Comparison of ENCODE assay signal across 12 mouse cellular contexts in genomic region chr15:7480792-7481210, GRCm38 (mm10).
DNase-seq lines count a peak whose midpoint lies in the region; ATAC-seq and TF ChIP-seq lines count a peak whose summit lies in the region.
"Had no signal": no experiment of that assay in that cellular context is flagged by ENCODE, and none has a peak within 500 bp of the region (broad histone marks: within the 10 kb centered on the region; RNA-seq: fewer than 3 reads in every experiment).

No protein-coding gene starts in this region.

- peak; percentile 1 for TF ChIP-seq RAD21 in CH12.LX (IDR thresholded peaks at IDR 0.05; ENCODE audit: low read depth, low read length)

- WGBS in hindbrain, embryonic 14.5 days: 45% methylated on average over 5 of the region's 5 CpGs
- WGBS in hindbrain, embryonic 12.5 days: 51% methylated on average over 5 of the region's 5 CpGs
- 51% methylated on average over 5 of the region's 5 CpGs for WGBS in lung, adult 2 months

- no peak overlapping the region for H3K9ac ChIP-seq in hindbrain, embryonic 14.5 days
- no peak overlapping the region for H3K9ac ChIP-seq in hindbrain, embryonic 12.5 days
- H3K9ac ChIP-seq in CH12.LX (ENCODE audit: insufficient read depth, low read depth): no peak overlapping the region
- H3K9ac ChIP-seq: limb, embryonic 12.5 days had no signal

- no peaks in the 10 kb centered on the region for H3K79me2 ChIP-seq in CH12.LX (replicated peaks; ENCODE audit: control insufficient read depth, extremely low read depth, insufficient read depth, poor library complexity, severe bottlenecking)

- TF ChIP-seq POLR2A in CH12.LX (IDR thresholded peaks at IDR 0.05; ENCODE audit: low read depth, low read length): no peak
- TF ChIP-seq POLR2A in lung, adult 2 months (IDR thresholded peaks at IDR 0.05; ENCODE audit: borderline replicate concordance, extremely low read depth, low read depth, low read length): no peak

- no peak for DNase-seq in hindbrain, embryonic 14.5 days (ENCODE audit: low spot score)
- DNase-seq in CH12.LX (ENCODE audit: extremely low read depth) (no peak), NIH3T3 (ENCODE audit: low read depth) (peak; percentile 47)
- peak; percentile 36 for DNase-seq in lung, adult 2 months
- DNase-seq in neural tube, embryonic 10.5 days (ENCODE audit: extremely low spot score, low spot score): no peak
- DNase-seq in frontal cortex, postnatal 36 days (ENCODE audit: low spot score in 2 of 2): no peak
- no peak for DNase-seq in urinary bladder, postnatal 36 days (ENCODE audit: low spot score in 2 of 2)
- DNase-seq: cerebellum, adult 9-10 months; kidney, postnatal 36 days; thymus, postnatal 36 days had no signal

- no peaks in the 10 kb centered on the region for H3K9me3 ChIP-seq in hindbrain, embryonic 14.5 days (ENCODE audit: control insufficient read depth, low read length)
- no peaks in the 10 kb centered on the region for H3K9me3 ChIP-seq in hindbrain, embryonic 12.5 days (replicated peaks)
- no peaks in the 10 kb centered on the region for H3K9me3 ChIP-seq in CH12.LX (replicated peaks; ENCODE audit: low read length)
- H3K9me3 ChIP-seq: limb, embryonic 12.5 days had no signal

- H3K27ac ChIP-seq in hindbrain, embryonic 14.5 days: no peak overlapping the region
- H3K27ac ChIP-seq in hindbrain, embryonic 12.5 days: no peak overlapping the region
- H3K27ac ChIP-seq in CH12.LX (ENCODE audit: insufficient read depth, low read depth): no peak overlapping the region
- H3K27ac ChIP-seq: limb, embryonic 12.5 days had no signal

- H3K36me3 ChIP-seq in hindbrain, embryonic 14.5 days (replicated peaks; ENCODE audit: control insufficient read depth, insufficient read depth): no peaks in the 10 kb centered on the region
- no peaks in the 10 kb centered on the region for H3K36me3 ChIP-seq in hindbrain, embryonic 12.5 days
- no peaks in the 10 kb centered on the region for H3K36me3 ChIP-seq in CH12.LX (replicated peaks in 1 of 2; ENCODE audit: control insufficient read depth in 1 of 2, insufficient read depth in 1 of 2, low read length in 1 of 2)
- H3K36me3 ChIP-seq: limb, embryonic 12.5 days had no signal

- H3K4me1 ChIP-seq in hindbrain, embryonic 14.5 days (replicated peaks; ENCODE audit: control insufficient read depth, insufficient read depth, low read length): no peaks in the 10 kb centered on the region; the same call in 1 of the 2 replicates
- peaks cover 5% of the 10 kb centered on the region; the same call in 1 of the 2 replicates for H3K4me1 ChIP-seq in hindbrain, embryonic 12.5 days
- H3K4me1 ChIP-seq in CH12.LX (ENCODE audit: control insufficient read depth in 1 of 2, insufficient read depth in 2 of 2): no peaks in the 10 kb centered on the region
- H3K4me1 ChIP-seq in lung, adult 2 months (ENCODE audit: control insufficient read depth, insufficient read depth, low read length): peaks cover 2% of the 10 kb centered on the region; the same call in 1 of the 2 replicates

- ATAC-seq in hindbrain, embryonic 14.5 days (ENCODE audit: low FRiP score): peak; percentile 55; the same call in 1 of the 2 replicates
- no peak for ATAC-seq in hindbrain, embryonic 12.5 days (ENCODE audit: low FRiP score)

- TF ChIP-seq EP300 in CH12.LX (IDR thresholded peaks at IDR 0.05; ENCODE audit: low read length): no peak

- H3K4me2 ChIP-seq in hindbrain, embryonic 14.5 days (replicated peaks): no peak overlapping the region
- no peak overlapping the region for H3K4me2 ChIP-seq in hindbrain, embryonic 12.5 days (replicated peaks)
- no peak overlapping the region for H3K4me2 ChIP-seq in CH12.LX (ENCODE audit: insufficient read depth, low read depth, poor library complexity, severe bottlenecking)
- H3K4me2 ChIP-seq: limb, embryonic 12.5 days had no signal

- in situ Hi-C loops in CH12.LX (cut with MboI; ENCODE audit: low pct_ligation_motif_present, low pct_unique_long_range_greater_than_20kb, low sequenced_read_pairs): no loop called here

- H3K27me3 ChIP-seq in hindbrain, embryonic 14.5 days (ENCODE audit: control insufficient read depth, insufficient read depth, low read length): no peaks in the 10 kb centered on the region
- H3K27me3 ChIP-seq in hindbrain, embryonic 12.5 days: no peaks in the 10 kb centered on the region
- no peaks in the 10 kb centered on the region for H3K27me3 ChIP-seq in CH12.LX (replicated peaks)

- dilution Hi-C loops in CH12.LX (cut with MboI; ENCODE audit: extremely low pct_ligation_motif_present, extremely low pct_unique_long_range_greater_than_20kb, low sequenced_read_pairs): no loop called here

- no peak overlapping the region for H3K4me3 ChIP-seq in hindbrain, embryonic 14.5 days (replicated peaks; ENCODE audit: low read length)
- H3K4me3 ChIP-seq in hindbrain, embryonic 12.5 days: no peak overlapping the region
- H3K4me3 ChIP-seq in CH12.LX (replicated peaks in 1 of 3; ENCODE audit: low read depth in 2 of 3, low read length in 2 of 3, poor library complexity in 1 of 3): no peak overlapping the region
- H3K4me3 ChIP-seq in lung, adult 2 months (replicated peaks; ENCODE audit: extremely low read depth, low read depth, low read length): no peak overlapping the region
- H3K4me3 ChIP-seq: limb, embryonic 12.5 days had no signal

- TF ChIP-seq CTCF in CH12.LX (conservative IDR thresholded peaks at IDR 0.05 in 1 of 2, IDR thresholded peaks at IDR 0.05 in 1 of 2; ENCODE audit: low read depth in 2 of 2, low read length in 2 of 2): peak in 1 of 2 experiments; percentile 8; a peak in 1 of 4 replicates
- 0 out of 2 replicates have a peak, but pooled peaks have one; percentile 11 for TF ChIP-seq CTCF in lung, adult 2 months (IDR thresholded peaks at IDR 0.05; ENCODE audit: insufficient read depth, low read length)

TF ChIP-seq in CH12.LX, 34 proteins besides CTCF, POLR2A, EP300 and RAD21:
- TF ChIP-seq USF1 (IDR thresholded peaks at IDR 0.05; ENCODE audit: low read depth, low read length) (no peak), UBTF (IDR thresholded peaks at IDR 0.05; ENCODE audit: low read depth, low read length) (no peak), MAZ (IDR thresholded peaks at IDR 0.05; ENCODE audit: low read depth, low read length) (no peak)

Comparison
In these comparisons a context has a peak if more than half of its experiments do, and no peak if none do; other contexts are left out.
1. DNase-seq: peak in NIH3T3 (single experiment) and lung, adult 2 months (single experiment); none in hindbrain, embryonic 14.5 days (single experiment), CH12.LX (single experiment), neural tube, embryonic 10.5 days (single experiment), frontal cortex, postnatal 36 days (0 of 2) and urinary bladder, postnatal 36 days (0 of 2).